Mouse (Mus musculus): ENCODE measurements around the gene Ghrh. TPM values are rescaled to one million over a fixed set of nuclear protein-coding genes. Genes with fewer than 3 reads are reported as not detected.

Ghrh gene
- total and polyA plus RNA-seq, 3 experiments, result not detected

- Histone ChIP-seq H3K27ac (ENCODE audit: insufficient read depth, low read depth) (no peak overlapping the region), H3K9ac (ENCODE audit: insufficient read depth, low read depth) (no peak overlapping the region), H3K4me2 (ENCODE audit: insufficient read depth, low read depth, poor library complexity, severe bottlenecking) (no peak overlapping the region), H3K79me2 (replicated peaks; ENCODE audit: control insufficient read depth, extremely low read depth, insufficient read depth, poor library complexity, severe bottlenecking) (peaks cover 6% of the 10 kb centered on the region; the same call in 1 of the 2 replicates), H3K4me3 (replicated peaks in 1 of 3; ENCODE audit: low read depth in 2 of 3, low read length in 2 of 3, poor library complexity in 1 of 3) (no peak overlapping the region), H3K27me3 (replicated peaks) (no peaks in the 10 kb centered on the region), H3K9me3 (replicated peaks; ENCODE audit: low read length) (no peaks in the 10 kb centered on the region), H3K36me3 (replicated peaks in 1 of 2; ENCODE audit: control insufficient read depth in 1 of 2, insufficient read depth in 1 of 2, low read length in 1 of 2) (peaks cover 79 to 95% of the 10 kb centered on the region in 2 experiments), H3K4me1 (ENCODE audit: control insufficient read depth in 1 of 2, insufficient read depth in 2 of 2) (no peaks in the 10 kb centered on the region)
- no peak for DNase-seq (ENCODE audit: extremely low read depth)
- in situ Hi-C loops (cut with MboI; ENCODE audit: low pct_ligation_motif_present, low pct_unique_long_range_greater_than_20kb, low sequenced_read_pairs) (no loop called here), dilution Hi-C loops (cut with MboI; ENCODE audit: extremely low pct_ligation_motif_present, extremely low pct_unique_long_range_greater_than_20kb, low sequenced_read_pairs) (no loop called here)
- TF ChIP-seq MXI1 (IDR thresholded peaks at IDR 0.05; ENCODE audit: low read depth, low read length), result no peak
- TF ChIP-seq IRF4 (IDR thresholded peaks at IDR 0.05; ENCODE audit: low read depth, low read length), result no peak
- no peak for TF ChIP-seq ZMIZ1 (IDR thresholded peaks at IDR 0.05; ENCODE audit: low read depth, low read length)
- TF ChIP-seq KAT2A (IDR thresholded peaks at IDR 0.05; ENCODE audit: insufficient replicate concordance, low read length), result no peak
- no peak for TF ChIP-seq TBP (conservative IDR thresholded peaks at IDR 0.05; ENCODE audit: low read depth, low read length)
- TF ChIP-seq SMC3 (IDR thresholded peaks at IDR 0.05; ENCODE audit: low read depth, low read length), result no peak
- no peak for TF ChIP-seq ZC3H11A (IDR thresholded peaks at IDR 0.05; ENCODE audit: low read depth, low read length)
Measured at GRCm38 (mm10) chr2:157307715-157308265, 39.5 kb downstream of the Ghrh start.

- Histone ChIP-seq H3K4me1 (ENCODE audit: control insufficient read depth in 1 of 2, insufficient read depth in 2 of 2) (no peaks in the 10 kb centered on the region), H3K9ac (ENCODE audit: insufficient read depth, low read depth) (no peak overlapping the region), H3K4me3 (replicated peaks in 1 of 3; ENCODE audit: low read depth in 2 of 3, low read length in 2 of 3, poor library complexity in 1 of 3) (no peak overlapping the region), H3K36me3 (replicated peaks in 1 of 2; ENCODE audit: control insufficient read depth in 1 of 2, insufficient read depth in 1 of 2, low read length in 1 of 2) (peaks cover 75 to 97% of the 10 kb centered on the region in 2 experiments), H3K9me3 (replicated peaks; ENCODE audit: low read length) (no peaks in the 10 kb centered on the region), H3K4me2 (ENCODE audit: insufficient read depth, low read depth, poor library complexity, severe bottlenecking) (no peak overlapping the region), H3K79me2 (replicated peaks; ENCODE audit: control insufficient read depth, extremely low read depth, insufficient read depth, poor library complexity, severe bottlenecking) (peaks cover 6% of the 10 kb centered on the region; the same call in 1 of the 2 replicates), H3K27me3 (replicated peaks) (no peaks in the 10 kb centered on the region), H3K27ac (ENCODE audit: insufficient read depth, low read depth) (no peak overlapping the region)
- in situ Hi-C loops (cut with MboI; ENCODE audit: low pct_ligation_motif_present, low pct_unique_long_range_greater_than_20kb, low sequenced_read_pairs) (no loop called here), dilution Hi-C loops (cut with MboI; ENCODE audit: extremely low pct_ligation_motif_present, extremely low pct_unique_long_range_greater_than_20kb, low sequenced_read_pairs) (no loop called here)
- no peak for DNase-seq (ENCODE audit: extremely low read depth)
- no peak for TF ChIP-seq SMC3 (IDR thresholded peaks at IDR 0.05; ENCODE audit: low read depth, low read length)
- no peak for TF ChIP-seq POLR2A (IDR thresholded peaks at IDR 0.05; ENCODE audit: low read depth, low read length)
- no peak for TF ChIP-seq MYC (IDR thresholded peaks at IDR 0.05; ENCODE audit: low read depth, low read length)
- TF ChIP-seq CHD2 (IDR thresholded peaks at IDR 0.05; ENCODE audit: low read length), result no peak
- no peak for TF ChIP-seq ZNF384 (IDR thresholded peaks at IDR 0.05; ENCODE audit: low read depth, low read length)
- TF ChIP-seq UBTF (IDR thresholded peaks at IDR 0.05; ENCODE audit: low read depth, low read length), result no peak
Measured at GRCm38 (mm10) chr2:157306091-157307032, 40.9 kb downstream of the Ghrh start.

Measured in CH12.LX (cell line).